Mouse (Mus musculus) bone marrow macrophage, adult 2 months (primary cell): Measurements from ENCODE around the gene Scd4.

Source experiments
- CTCF ChIP-seq: IDR thresholded peaks from 2 replicates; pipeline ENCODE4 v1.5.1; 2012; ENCODE audit warnings: low read depth, mild to moderate bottlenecking, low read length, moderate library complexity
- POLR2A ChIP-seq: IDR thresholded peaks from 2 replicates; pipeline ENCODE4 v1.6.1; 2012; ENCODE audit warnings: mild to moderate bottlenecking, low read depth, low read length, borderline replicate concordance

- TF ChIP-seq CTCF, result no peak
- TF ChIP-seq POLR2A, result no peak
Measured at GRCm38 (mm10) chr19:44321631-44322030, 11.3 kb upstream of the Scd4 start.
